Mouse (Mus musculus) G1E (cell line): ENCODE results near the gene Arhgap18. TPM values are rescaled to one million over a fixed set of nuclear protein-coding genes. Genes with fewer than 3 reads are reported as not detected.
"Not testable (repeated sequence)": the region's sequence is repeated elsewhere in the genome, so short reads cannot be mapped to it uniquely, and the experiment has no call there.

Experiments used
- ATAC-seq: 2 replicates; pipeline ENCODE4 v1.8.0; 2016; ENCODE audit warnings: mild to moderate bottlenecking; ENCODE audit not compliant: insufficient number of reproducible peaks, poor library complexity, low FRiP score, severe bottlenecking; ENCODE audit errors: extremely low read depth
- DNase-seq: peaks from one replicate; pipeline ENCODE4 v3.0.0; 2012; ENCODE audit warnings: low spot score
- H3K27me3 ChIP-seq: 2 replicates; pipeline ENCODE4 v1.6.1; 2012; ENCODE audit warnings: mild to moderate bottlenecking, low read length, inconsistent platforms; ENCODE audit not compliant: insufficient read depth
- H3K36me3 ChIP-seq: replicated peaks from 2 replicates; pipeline ENCODE3; 2012; ENCODE audit warnings: mild to moderate bottlenecking, inconsistent platforms
- H3K4me1 ChIP-seq: 2 replicates; pipeline ENCODE4 v1.6.1; 2012; ENCODE audit warnings: low read depth, low read length, inconsistent platforms, mixed read lengths; ENCODE audit not compliant: insufficient read depth
- H3K4me3 ChIP-seq: 2 replicates; pipeline ENCODE4 v1.5.1; 2012; ENCODE audit warnings: low read depth, mild to moderate bottlenecking, inconsistent platforms, low read length, moderate library complexity, mixed read lengths
- H3K9me3 ChIP-seq: replicated peaks from 2 replicates; pipeline ENCODE4 v1.6.1; 2012; ENCODE audit warnings: inconsistent platforms
- CTCF ChIP-seq: IDR thresholded peaks from 2 replicates; pipeline ENCODE4 v1.5.1; 2012; ENCODE audit warnings: low read depth, low read length, inconsistent platforms, mixed read lengths
- GATA1 ChIP-seq: IDR thresholded peaks from 2 replicates; pipeline ENCODE4 v1.6.1; 2012; ENCODE audit warnings: borderline replicate concordance, low read length, inconsistent platforms, mixed read lengths
- GATA2 ChIP-seq: IDR thresholded peaks from 2 replicates; pipeline ENCODE4 v1.6.1; 2012; ENCODE audit warnings: low read depth, low read length, inconsistent platforms, borderline replicate concordance
- POLR2AphosphoS5 ChIP-seq: IDR thresholded peaks from 2 replicates; pipeline ENCODE4 v1.6.1; 2012; ENCODE audit warnings: low read depth, low read length, inconsistent platforms; ENCODE audit not compliant: insufficient replicate concordance
- TAL1 ChIP-seq: conservative IDR thresholded peaks from 2 replicates; pipeline ENCODE4 v1.6.1; 2012; ENCODE audit warnings: low read depth, low read length, inconsistent platforms, mixed read lengths
- polyA plus RNA-seq: library from polyadenylated mRNA; stranded (reverse); fragments of >175 nt; gene quantifications from 2 replicates; pipeline ENCODE4 v1.2.3, GENCODE M21; 2012
- total RNA-seq, 2 experiments: library from RNA; stranded (forward) in 1 of 2; stranded (reverse) in 1 of 2; fragments of 200-1000 nt in 1 of 2; fragments of >200 nt in 1 of 2; fragmentation: Nextera tagmentation in 1 of 2; gene quantifications; 2 replicates each; pipeline ENCODE4 v1.2.3; 2014 to 2017

Gene Arhgap18
- total and polyA plus RNA-seq, 3 experiments: 0.03 to 5.0 TPM; not detected in 1

- TF ChIP-seq GATA2 (no peak), CTCF (no peak), TAL1 (no peak), GATA1 (no peak), POLR2AphosphoS5 (no peak)
- Histone ChIP-seq H3K9me3 (no peaks in the 10 kb centered on the region), H3K36me3 (no peaks in the 10 kb centered on the region), H3K27me3 (no peaks in the 10 kb centered on the region), H3K4me3 (no peak overlapping the region), H3K4me1 (no peaks in the 10 kb centered on the region)
- no peak for DNase-seq
- no peak for ATAC-seq
These were observed 167.3 kb downstream of the Arhgap18 start for GRCm38 (mm10) chr10:26920383-26920979.

- not testable (repeated sequence) for H3K4me1 ChIP-seq, DNase-seq, H3K9me3 ChIP-seq, H3K4me3 ChIP-seq, H3K27me3 ChIP-seq, H3K36me3 ChIP-seq, ATAC-seq
These were observed 182.8 kb downstream of the Arhgap18 start for GRCm38 (mm10) chr10:26936056-26936455.

GRCm38 (mm10) chr10:26938464-26938863, 185.2 kb downstream of the Arhgap18 start:
- not testable (repeated sequence) for ATAC-seq, H3K4me1 ChIP-seq, H3K4me3 ChIP-seq, H3K36me3 ChIP-seq, DNase-seq, H3K27me3 ChIP-seq, H3K9me3 ChIP-seq

- no peak for ATAC-seq
- H3K4me3 ChIP-seq: no peak overlapping the region
- H3K27me3 ChIP-seq: no peaks in the 10 kb centered on the region
- no peaks in the 10 kb centered on the region for H3K9me3 ChIP-seq
- TF ChIP-seq GATA2 (no peak), GATA1 (no peak), POLR2AphosphoS5 (no peak), CTCF (no peak), TAL1 (no peak)
- no peak for DNase-seq
- no peaks in the 10 kb centered on the region for H3K4me1 ChIP-seq
- no peaks in the 10 kb centered on the region for H3K36me3 ChIP-seq
These were observed 186.3 kb downstream of the Arhgap18 start for GRCm38 (mm10) chr10:26939549-26939948.

- Histone ChIP-seq H3K36me3 (no peaks in the 10 kb centered on the region), H3K4me3 (no peak overlapping the region), H3K9me3 (peaks cover 6% of the 10 kb centered on the region; the same call in 1 of the 2 replicates), H3K27me3 (no peaks in the 10 kb centered on the region), H3K4me1 (no peaks in the 10 kb centered on the region)
- ATAC-seq: no peak
- no peak for DNase-seq
- no peak for TF ChIP-seq TAL1
- TF ChIP-seq CTCF: no peak
- no peak for TF ChIP-seq POLR2AphosphoS5
- TF ChIP-seq GATA1: no peak
- no peak for TF ChIP-seq GATA2
These were observed 195.1 kb downstream of the Arhgap18 start for GRCm38 (mm10) chr10:26948331-26948730.

- ATAC-seq: no peak
- Histone ChIP-seq H3K4me1 (no peaks in the 10 kb centered on the region), H3K4me3 (no peak overlapping the region), H3K36me3 (no peaks in the 10 kb centered on the region), H3K9me3 (peaks cover 6% of the 10 kb centered on the region; the same call in 1 of the 2 replicates), H3K27me3 (no peaks in the 10 kb centered on the region)
- no peak for DNase-seq
- TF ChIP-seq GATA1 (no peak), TAL1 (no peak), CTCF (no peak), GATA2 (no peak), POLR2AphosphoS5 (no peak)
These were observed 196.4 kb downstream of the Arhgap18 start for GRCm38 (mm10) chr10:26949667-26950066.

- peaks cover 6% of the 10 kb centered on the region; the same call in 1 of the 2 replicates for H3K9me3 ChIP-seq
- H3K4me1 ChIP-seq: no peaks in the 10 kb centered on the region
- no peak overlapping the region for H3K4me3 ChIP-seq
- TF ChIP-seq GATA1 (no peak), TAL1 (no peak), CTCF (no peak), POLR2AphosphoS5 (no peak), GATA2 (no peak)
- H3K36me3 ChIP-seq: no peaks in the 10 kb centered on the region
- H3K27me3 ChIP-seq: no peaks in the 10 kb centered on the region
- DNase-seq (no peak), ATAC-seq (no peak)
These were observed 197.2 kb downstream of the Arhgap18 start for GRCm38 (mm10) chr10:26950448-26950847.
